Mouse (Mus musculus): Measurements from ENCODE around the gene Cd2ap. TPM values are rescaled to one million over a fixed set of nuclear protein-coding genes. Genes with fewer than 3 reads are reported as not detected.

The Cd2ap gene
- total RNA-seq, 2 experiments from 2014 or later, result 17.8 to 19.4 TPM

DNA sequence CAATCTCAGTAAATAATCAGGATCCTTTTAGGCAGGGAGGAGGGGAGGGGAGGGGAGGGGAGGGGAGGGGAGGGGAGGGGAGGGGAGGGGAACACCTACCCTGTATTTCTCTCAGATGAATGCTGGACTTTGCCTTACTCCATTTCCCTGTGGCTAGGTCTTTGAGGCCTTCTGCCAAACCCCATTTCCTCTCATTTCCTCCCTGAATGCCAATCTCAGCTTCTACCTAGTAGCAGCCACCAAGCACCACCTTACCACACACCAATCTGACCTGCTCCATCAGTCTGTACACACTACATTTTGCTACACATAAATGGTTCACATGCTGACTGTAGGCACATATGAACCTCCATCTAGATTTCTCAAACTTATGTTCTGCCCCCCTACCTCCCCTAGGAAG lies 6.0 kb downstream of the Cd2ap start:
- DNase-seq (ENCODE audit: low spot score in 2 of 2), result no peak

DNA sequence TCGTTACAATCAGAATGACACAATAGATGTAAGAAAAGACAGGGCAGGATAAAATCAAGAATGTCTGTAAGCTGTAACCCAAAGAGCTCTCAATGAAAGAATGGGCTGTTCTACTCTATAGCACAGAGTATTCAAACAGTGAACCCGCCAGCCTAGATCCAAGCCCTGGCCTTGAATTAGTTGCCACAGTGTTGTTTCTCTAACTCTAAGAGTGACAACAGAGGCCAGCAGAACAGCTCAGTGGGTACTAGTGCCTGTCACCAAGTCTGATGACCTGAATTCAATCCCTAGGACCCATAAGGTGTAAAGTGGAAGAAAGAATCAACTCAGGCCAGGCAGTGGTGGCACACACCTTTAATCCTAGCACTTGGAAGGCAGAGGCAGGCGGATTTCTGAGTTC lies 13.3 kb downstream of the Cd2ap start:
- DNase-seq (ENCODE audit: low spot score in 2 of 2), result no peak

DNA sequence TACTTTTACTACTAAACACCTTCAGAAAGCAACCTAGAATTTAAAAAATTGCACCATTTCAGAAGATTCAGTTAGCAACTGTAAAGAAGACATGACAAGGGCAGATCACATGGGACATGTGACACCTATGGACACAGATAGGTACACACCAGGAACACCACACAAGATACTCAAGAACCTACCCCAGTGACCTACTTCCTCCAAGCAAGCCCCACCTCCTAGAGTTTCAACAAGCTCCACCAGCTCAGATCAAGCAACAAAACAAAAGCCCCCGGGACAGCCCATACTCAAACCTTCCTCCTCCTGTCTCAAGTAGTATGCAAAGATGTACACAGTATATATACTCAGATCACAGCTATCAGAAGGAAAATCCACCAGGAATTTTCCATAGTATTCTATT lies 16.1 kb downstream of the Cd2ap start:
- no peak for DNase-seq (ENCODE audit: low spot score in 2 of 2)

DNA sequence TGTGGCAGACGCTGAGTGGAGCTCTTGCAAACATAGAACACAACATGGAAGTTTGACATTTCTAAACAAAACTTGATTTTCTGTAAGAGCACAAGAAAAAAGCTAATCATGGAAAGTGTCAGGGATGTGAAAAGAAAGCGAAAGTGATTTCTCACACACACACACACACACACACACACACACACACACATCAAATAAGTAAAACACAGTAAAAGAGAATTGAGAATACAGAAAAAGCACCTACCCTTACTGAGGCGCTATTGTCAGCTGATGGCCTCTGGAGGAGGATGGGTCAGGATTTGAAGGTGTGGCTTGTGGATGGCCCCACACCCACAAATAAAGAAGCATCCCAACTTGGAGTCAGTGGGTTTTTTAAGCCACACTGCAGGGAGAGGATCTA lies 19.0 kb downstream of the Cd2ap start:
- DNase-seq (ENCODE audit: low spot score in 2 of 2), result no peak

DNA sequence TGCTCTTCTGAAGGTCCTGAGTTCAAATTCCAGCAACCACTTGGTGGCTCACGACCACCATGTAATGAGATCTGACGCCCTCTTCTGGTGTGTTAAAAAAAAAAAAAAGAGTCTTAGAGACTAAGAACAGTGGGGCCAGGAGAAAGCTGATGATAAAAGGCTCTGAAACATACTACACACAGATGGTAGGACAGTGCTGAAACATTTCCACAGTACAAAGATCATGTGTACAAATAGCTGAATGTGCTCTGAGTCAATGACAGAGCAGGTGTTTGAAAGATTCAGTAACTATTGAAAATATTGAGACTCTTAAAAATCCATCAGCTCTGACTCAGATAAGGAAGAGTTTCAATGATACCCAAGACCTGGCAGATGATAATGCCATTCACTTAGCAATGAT lies 29.4 kb downstream of the Cd2ap start:
- DNase-seq (ENCODE audit: low spot score in 2 of 2), result no peak

DNA sequence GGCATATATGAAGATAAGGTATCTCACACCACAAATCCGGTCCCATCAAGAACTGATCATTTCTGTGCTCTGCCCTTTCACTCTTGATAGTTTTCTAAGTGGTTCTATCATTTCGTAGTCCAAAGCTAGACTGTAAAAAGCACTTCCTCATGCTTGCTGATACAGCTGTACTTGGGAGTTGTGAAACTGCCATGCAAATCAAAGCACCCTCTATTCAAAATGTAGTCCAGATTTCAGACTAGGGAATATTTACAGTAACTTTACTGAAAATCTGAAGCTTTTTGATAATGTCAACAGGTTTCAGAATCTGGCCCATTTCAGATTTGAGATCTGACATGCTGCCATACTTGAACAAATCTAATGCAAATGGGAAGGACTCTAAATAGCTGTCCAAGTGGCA lies 39.3 kb downstream of the Cd2ap start:
- no peak for DNase-seq (ENCODE audit: low spot score in 2 of 2)

DNA sequence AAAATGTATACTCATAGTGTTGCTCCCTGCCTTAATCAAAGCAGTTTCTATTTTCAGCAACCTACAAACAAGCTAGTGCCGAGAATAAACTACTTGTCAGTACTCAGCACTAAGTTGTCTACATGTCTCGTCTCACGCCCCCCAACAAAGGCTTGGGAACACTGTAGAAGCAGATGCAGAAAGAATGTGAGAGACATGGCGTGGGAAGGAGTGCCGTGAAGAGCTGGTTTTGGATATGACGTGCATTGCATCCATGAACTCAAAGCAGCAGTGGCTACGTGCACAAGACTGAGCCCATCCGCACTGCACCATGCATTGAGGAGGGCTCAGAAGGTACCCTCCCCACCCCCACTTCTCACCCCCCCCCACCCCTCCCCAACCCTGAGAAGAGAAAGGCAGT lies 53.7 kb downstream of the Cd2ap start:
- DNase-seq (ENCODE audit: low spot score in 2 of 2), result peak; percentile 3 to 30

DNA sequence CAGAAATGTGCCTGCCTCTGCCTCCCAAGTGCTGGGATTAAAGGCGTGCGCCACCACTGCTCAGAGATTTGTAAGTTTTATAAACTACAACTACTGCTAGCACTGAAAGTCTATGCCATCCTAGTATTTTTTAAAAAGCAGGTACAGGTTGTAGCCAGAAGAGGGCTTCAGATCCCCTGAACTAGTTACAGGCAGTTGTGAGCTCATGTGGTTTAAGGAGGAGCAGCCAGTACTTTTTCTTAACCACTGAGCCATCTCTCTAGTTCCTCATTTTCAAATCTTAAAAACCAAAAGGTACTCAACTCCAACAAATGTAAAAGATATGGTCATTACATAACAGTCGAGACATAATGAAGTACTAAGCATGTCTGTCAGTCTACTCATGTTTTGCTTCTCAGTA lies 61.1 kb downstream of the Cd2ap start:
- no peak for DNase-seq (ENCODE audit: low spot score in 2 of 2)

DNA sequence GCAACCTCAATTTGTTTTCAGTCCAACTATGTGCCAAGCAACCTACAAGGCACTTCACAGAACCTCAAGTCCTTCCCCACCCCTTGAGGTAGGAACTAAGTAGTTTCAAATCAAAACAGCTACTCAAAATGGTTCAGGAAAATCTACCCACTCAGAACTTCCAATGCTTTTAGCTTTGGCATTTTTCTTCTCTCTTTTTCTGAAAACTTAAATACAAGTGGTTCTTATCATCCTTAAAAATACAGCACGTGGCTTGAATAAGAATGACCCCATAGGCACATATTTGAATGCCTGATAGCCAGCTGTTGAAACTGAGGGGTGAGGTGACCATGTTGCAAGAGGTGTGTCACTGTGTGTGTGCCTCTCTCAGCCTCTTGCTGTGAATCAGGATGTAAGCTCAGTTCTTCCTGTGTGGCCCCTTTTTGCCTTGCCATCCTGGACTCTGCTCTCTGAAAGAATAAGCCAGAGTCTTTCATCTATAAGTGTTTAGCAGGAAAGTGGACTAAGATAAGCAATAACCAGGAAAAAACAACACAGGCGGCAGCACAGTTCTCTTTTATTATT lies 84.0 kb downstream of the Cd2ap start:
- no peak for DNase-seq (ENCODE audit: low spot score in 2 of 2)

DNA sequence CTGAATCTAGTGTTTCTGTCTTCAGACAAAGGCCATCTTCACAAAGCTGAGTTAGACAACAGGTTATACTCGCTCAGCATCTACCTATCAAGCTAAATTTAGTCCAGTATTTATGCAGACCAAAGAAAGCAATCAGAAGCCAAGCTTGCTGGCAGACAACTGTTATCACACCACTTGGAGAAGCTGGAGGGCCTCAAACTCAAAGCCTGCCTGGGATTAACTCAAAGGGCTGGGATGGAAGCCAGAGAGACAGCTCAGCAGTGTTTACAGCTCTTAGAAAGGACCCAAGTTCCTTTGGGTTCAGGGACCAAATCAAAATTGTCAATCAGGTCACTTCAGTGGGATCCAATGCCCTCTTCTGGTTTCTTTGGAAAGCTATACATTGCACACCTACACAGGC lies 85.7 kb downstream of the Cd2ap start:
- DNase-seq (ENCODE audit: low spot score in 2 of 2), result no peak

DNA sequence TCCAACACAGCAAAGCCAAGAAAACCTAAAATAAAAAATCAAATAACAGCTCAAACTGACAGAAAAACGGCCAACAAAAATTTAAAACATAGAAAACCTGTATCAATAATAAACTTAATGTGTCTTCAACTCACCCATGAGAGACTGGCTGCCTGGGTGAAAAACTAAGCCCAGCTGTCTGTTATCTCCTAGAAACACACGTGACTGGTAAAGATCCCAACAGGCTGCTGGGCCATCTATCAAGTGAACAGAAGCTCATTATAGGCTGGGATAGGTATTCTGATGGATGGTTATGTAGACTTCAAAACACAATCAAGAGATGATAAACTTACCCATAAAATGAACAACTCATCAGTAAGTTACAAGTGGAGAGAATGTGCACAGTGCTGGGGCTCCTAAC lies 86.7 kb downstream of the Cd2ap start:
- no peak for DNase-seq (ENCODE audit: low spot score in 2 of 2)

DNA sequence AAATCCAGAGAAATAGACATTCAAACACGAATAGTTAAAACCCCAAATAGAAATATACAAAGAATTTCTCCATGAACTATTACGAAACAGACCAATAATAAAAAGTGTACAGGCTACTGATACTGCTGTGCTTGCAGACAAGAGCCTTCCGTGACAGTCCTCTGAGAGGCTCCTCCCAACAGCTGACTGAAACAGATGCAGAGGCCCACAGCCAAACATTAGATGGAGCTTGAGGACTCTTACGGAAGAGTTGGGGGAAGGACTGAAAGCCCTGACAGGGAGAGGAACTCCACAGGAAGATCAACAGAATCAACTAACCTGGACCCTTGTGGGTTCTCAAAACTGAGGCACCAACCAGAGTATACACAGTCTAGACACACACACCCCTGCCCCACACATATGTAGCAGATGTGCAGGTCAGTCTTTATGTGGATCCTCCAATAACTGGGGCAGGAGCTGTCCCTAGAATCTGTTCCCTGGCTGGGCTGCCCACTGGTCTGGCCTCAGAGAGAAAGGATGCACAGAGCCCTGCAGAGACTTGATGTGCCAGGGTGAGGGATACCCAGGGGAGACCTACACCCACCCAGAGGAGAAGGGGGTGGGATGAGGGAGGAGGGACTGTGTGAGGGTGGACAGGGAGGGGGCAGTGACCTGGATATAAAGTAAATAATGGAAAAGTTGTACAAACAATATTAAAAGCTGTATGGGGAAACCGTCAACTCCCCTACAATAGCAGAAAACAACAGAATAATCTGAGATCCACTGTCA lies 87.6 kb downstream of the Cd2ap start:
- DNase-seq (ENCODE audit: low spot score in 2 of 2), result no peak

DNA sequence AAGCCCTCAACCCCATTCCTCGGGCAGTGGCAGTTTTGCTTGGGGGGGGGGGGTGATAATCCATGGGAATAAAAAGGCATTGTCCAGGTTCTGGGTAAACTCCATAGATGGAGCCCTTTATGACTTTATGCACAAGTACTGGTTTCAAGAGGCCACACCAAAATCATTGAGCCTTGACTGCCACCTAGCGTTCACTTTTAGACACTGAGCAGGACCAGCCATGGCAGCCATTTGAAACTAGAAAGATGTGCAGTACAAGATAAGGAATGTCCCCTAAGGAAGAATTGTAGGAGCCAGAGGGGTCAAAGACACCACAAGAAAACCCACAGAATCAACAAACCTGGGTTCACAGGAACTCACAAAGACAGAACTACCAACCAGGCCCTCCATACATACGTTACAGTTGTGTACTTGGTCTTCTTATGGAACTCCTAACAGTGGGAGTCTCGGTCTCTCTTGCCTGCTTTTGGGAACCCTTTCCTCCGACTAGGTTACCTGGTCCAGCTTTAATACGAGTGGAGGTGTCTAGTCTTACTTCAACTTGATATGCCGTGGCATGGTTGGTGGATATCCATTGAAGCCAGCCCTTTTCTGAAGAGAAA lies 94.2 kb downstream of the Cd2ap start:
- DNase-seq (ENCODE audit: low spot score in 2 of 2), result peak; percentile 79 to 84

DNA sequence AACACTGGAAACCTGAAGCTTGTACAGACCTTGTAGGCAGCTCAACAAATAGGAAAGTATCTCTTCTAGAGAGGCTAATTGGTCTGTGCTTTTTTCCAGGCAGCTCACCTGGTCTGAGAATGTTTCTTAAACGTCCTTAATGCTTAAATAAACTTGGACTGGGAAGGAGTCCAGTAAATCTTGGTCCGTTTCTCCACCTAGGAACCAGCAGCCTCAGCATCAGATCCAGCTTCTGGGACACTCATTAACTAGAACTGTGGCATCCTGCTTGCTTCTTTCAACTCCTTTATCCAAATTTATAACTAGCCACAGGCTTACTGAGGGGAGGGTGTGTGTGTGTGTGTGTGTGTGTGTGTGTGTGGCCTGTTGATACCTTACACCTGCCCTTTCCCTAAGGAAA lies 122.7 kb downstream of the Cd2ap start:
- DNase-seq (ENCODE audit: low spot score in 2 of 2), result no peak

DNA sequence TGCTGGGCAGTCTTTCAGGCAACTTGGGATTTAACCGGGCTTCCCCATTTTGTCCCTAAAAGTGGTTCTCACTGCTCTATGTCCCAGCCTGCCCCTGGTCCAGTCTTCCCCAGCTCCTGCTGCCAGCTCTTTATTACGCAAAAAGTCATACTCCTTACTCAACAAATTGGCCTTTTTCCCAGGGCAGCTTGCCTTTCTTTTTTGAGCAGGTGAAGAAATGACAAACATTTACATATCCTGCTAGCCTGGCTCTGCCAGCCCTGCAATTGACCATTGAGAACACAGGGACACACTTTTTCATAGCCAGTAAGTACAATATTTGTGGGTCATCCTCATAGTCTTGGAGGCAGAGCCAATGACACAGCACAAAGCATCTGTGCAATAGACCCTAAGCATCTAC lies 124.3 kb downstream of the Cd2ap start:
- DNase-seq (ENCODE audit: low spot score in 2 of 2), result no peak

DNA sequence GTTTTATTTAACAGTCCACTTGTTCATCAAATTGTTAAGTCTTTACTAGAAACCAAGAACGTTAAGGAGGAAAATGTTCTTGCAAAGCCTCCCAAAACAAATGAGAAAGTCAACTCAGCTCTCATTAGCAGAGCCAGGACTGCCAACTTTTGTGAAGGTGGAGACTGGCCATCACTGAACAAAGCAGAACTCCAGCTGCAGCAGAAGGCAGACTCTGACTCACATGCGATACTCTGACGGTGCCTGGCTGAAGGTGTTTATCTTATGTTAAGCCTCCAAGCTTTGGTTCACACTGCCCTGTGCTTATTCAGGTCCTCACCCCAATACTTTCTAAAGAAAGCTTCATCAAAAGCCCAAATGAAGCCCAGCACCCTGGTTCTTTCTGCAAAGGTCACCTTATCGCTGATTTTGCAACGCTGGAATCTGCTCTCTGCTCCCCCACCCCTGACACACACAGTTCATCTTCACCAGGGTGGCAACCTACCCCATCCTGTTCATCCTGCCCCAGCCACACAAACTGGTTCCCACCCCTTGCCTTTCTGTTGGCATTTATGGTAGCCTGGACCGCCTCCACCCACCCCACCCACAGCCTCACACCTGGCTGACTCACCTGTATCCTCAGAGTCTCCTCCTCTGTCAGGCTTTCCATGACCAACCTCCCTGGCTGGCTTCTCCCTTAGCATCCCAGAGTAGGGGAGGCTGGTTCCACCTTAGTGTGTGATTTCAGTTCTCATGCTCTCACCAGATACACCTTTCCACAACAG lies 130.6 kb downstream of the Cd2ap start:
- no peak for DNase-seq (ENCODE audit: low spot score in 2 of 2)

Other genes starting within 250 kb of the Cd2ap start
- 1 to 10 TPM; 1.5 to 2.0 TPM for gene Adgrf4, start 184.4 kb downstream of the Cd2ap start, total RNA-seq (2021)
- gene Adgrf2, start 134.5 kb downstream of the Cd2ap start, total RNA-seq (2021), result under 1 TPM; 0.63 to 0.94 TPM
- 10 to 100 TPM; 79.0 to 82.4 TPM for gene Tnfrsf21, start 139.9 kb upstream of the Cd2ap start, total RNA-seq (2021)